Mouse (Mus musculus) kidney, adult 2 months (tissue): ENCODE measurements around the gene Meox2. TPM values are rescaled to one million over a fixed set of nuclear protein-coding genes. Genes with fewer than 3 reads are reported as not detected.
"Not testable (repeated sequence)": the region's sequence is repeated elsewhere in the genome, so short reads cannot be mapped to it uniquely, and the experiment has no call there.

ENCODE experiments used
- DNase-seq: peaks from one replicate; pipeline ENCODE4 v3.0.0; 2021
- H3K27ac ChIP-seq: fragments of 200-500 bp; 2 replicates; pipeline ENCODE4 v1.5.1; 2012; ENCODE audit warnings: low read depth, low read length, control low read depth, inconsistent platforms; ENCODE audit not compliant: insufficient read depth
- H3K27me3 ChIP-seq: fragments of 200-500 bp; replicated peaks from 2 replicates; pipeline ENCODE4 v1.6.1; 2012; ENCODE audit warnings: mild to moderate bottlenecking, moderate library complexity, low read length, inconsistent platforms; ENCODE audit not compliant: control insufficient read depth, insufficient read depth
- H3K36me3 ChIP-seq: fragments of 200-500 bp; 2 replicates; pipeline ENCODE4 v1.6.1; 2012; ENCODE audit warnings: mild to moderate bottlenecking, moderate library complexity, low read length, inconsistent platforms; ENCODE audit not compliant: control insufficient read depth, insufficient read depth
- H3K4me1 ChIP-seq: fragments of 200-500 bp; 2 replicates; pipeline ENCODE4 v1.6.1; 2011; ENCODE audit warnings: low read length; ENCODE audit not compliant: control insufficient read depth, insufficient read depth
- H3K4me3 ChIP-seq: fragments of 200-500 bp; 2 replicates; pipeline ENCODE4 v1.5.1; 2011; ENCODE audit warnings: mild to moderate bottlenecking, low read depth, low read length, control low read depth; ENCODE audit not compliant: insufficient read depth
- CTCF ChIP-seq: fragments of 200-500 bp; conservative IDR thresholded peaks from 2 replicates; pipeline ENCODE4 v1.5.1; 2011; ENCODE audit warnings: low read depth, mild to moderate bottlenecking, control low read depth, low read length, moderate library complexity, mixed read lengths; ENCODE audit not compliant: insufficient read depth, insufficient read length
- POLR2A ChIP-seq: fragments of 200-500 bp; IDR thresholded peaks from one replicate; pipeline ENCODE4 v1.6.1; 2011; ENCODE audit warnings: low read depth, low read length, control low read depth
- WGBS: fragments of 180-500 bp; shearing (Covaris S2); methylation state at CpG from one replicate; pipeline ENCODE4 v1.1.7; 2018; 5-methylcytosine and 5-hydroxymethylcytosine counted together
- polyA plus RNA-seq: library from polyadenylated mRNA; depleted of rRNA; stranded (reverse); fragments of >200 nt; gene quantifications from 2 replicates; pipeline ENCODE4 v1.2.3, GENCODE M21; 2012; rRNA removed

Meox2 gene
- polyA plus RNA-seq, result 0.88 and 1.0 TPM in 2 replicates

- H3K27ac ChIP-seq, result no peak within 1 kb of the TSS
- no peaks in the 10 kb centered on the region for H3K27me3 ChIP-seq
- no peak for DNase-seq
- H3K4me1 ChIP-seq, result no peaks in the 10 kb centered on the region
- TF ChIP-seq POLR2A (no peak), CTCF (no peak)
- H3K36me3 ChIP-seq, result no peaks in the 10 kb centered on the region
- 1% methylated on average over 12 of the region's 12 CpGs for WGBS
- H3K4me3 ChIP-seq, result peak within 1 kb of the TSS; percentile 16; the same call in 1 of the 2 replicates
Observed at GRCm38 (mm10) chr12:37108390-37108738, at the start of gene Meox2. Gene Meox2 (plus strand): TSS chr12:37108540.

- no peaks in the 10 kb centered on the region for H3K36me3 ChIP-seq
- no peaks in the 10 kb centered on the region for H3K27me3 ChIP-seq
- DNase-seq, result peak; percentile 24
- WGBS, result 29% methylated on average over 3 of the region's 3 CpGs
- no peaks in the 10 kb centered on the region for H3K4me1 ChIP-seq
- no peak overlapping the region for H3K27ac ChIP-seq
- TF ChIP-seq CTCF (no peak), POLR2A (no peak)
- no peak overlapping the region for H3K4me3 ChIP-seq
Observed at GRCm38 (mm10) chr12:37072636-37073035, 35.7 kb upstream of the Meox2 start.

GRCm38 (mm10) chr12:37077308-37077707, 31.0 kb upstream of the Meox2 start:
- Histone ChIP-seq H3K36me3 (no peaks in the 10 kb centered on the region), H3K27me3 (no peaks in the 10 kb centered on the region), H3K4me1 (no peaks in the 10 kb centered on the region), H3K4me3 (no peak overlapping the region), H3K27ac (no peak overlapping the region)
- 25% methylated on average over 1 of the region's 1 CpGs for WGBS
- TF ChIP-seq CTCF, result peak; percentile 13; the same call in 1 of the 2 replicates
- TF ChIP-seq POLR2A, result no peak
- DNase-seq, result peak; percentile 17

- WGBS, result 77% methylated on average over 5 of the region's 5 CpGs
Observed at GRCm38 (mm10) chr12:37080005-37080404, 28.3 kb upstream of the Meox2 start.

GRCm38 (mm10) chr12:37106541-37106940, 1.8 kb upstream of the Meox2 start:
- H3K27ac ChIP-seq, result no peak overlapping the region
- WGBS, result 71% methylated on average over 8 of the region's 8 CpGs
- no peaks in the 10 kb centered on the region for H3K27me3 ChIP-seq
- no peaks in the 10 kb centered on the region for H3K4me1 ChIP-seq
- H3K4me3 ChIP-seq, result no peak overlapping the region
- TF ChIP-seq POLR2A, result no peak
- no peak for TF ChIP-seq CTCF
- no peaks in the 10 kb centered on the region for H3K36me3 ChIP-seq
- no peak for DNase-seq

More at GRCm38 (mm10) chr12:37080005-37080404, 28.3 kb upstream of the Meox2 start:
- H3K27ac ChIP-seq, H3K4me3 ChIP-seq, H3K27me3 ChIP-seq, H3K4me1 ChIP-seq, H3K36me3 ChIP-seq, DNase-seq: not testable (repeated sequence)

- Histone ChIP-seq H3K36me3 (no peaks in the 10 kb centered on the region), H3K4me1 (no peaks in the 10 kb centered on the region), H3K4me3 (no peak overlapping the region), H3K27ac (no peak overlapping the region), H3K27me3 (no peaks in the 10 kb centered on the region)
- WGBS, result 70% methylated on average over 2 of the region's 2 CpGs
- TF ChIP-seq CTCF (no peak), POLR2A (no peak)
- no peak for DNase-seq
Observed at GRCm38 (mm10) chr12:37107150-37107549, 1.2 kb upstream of the Meox2 start.

- Histone ChIP-seq H3K4me1 (no peaks in the 10 kb centered on the region), H3K4me3 (no peak overlapping the region), H3K27me3 (no peaks in the 10 kb centered on the region), H3K27ac (no peak overlapping the region), H3K36me3 (no peaks in the 10 kb centered on the region)
- no peak for TF ChIP-seq CTCF
- TF ChIP-seq POLR2A, result no peak
- WGBS, result 30% methylated on average over 20 of the region's 20 CpGs
- DNase-seq, result no peak
Observed at GRCm38 (mm10) chr12:37107713-37108389, 489 bp upstream of the Meox2 start.
